In the genomic region with DNA sequence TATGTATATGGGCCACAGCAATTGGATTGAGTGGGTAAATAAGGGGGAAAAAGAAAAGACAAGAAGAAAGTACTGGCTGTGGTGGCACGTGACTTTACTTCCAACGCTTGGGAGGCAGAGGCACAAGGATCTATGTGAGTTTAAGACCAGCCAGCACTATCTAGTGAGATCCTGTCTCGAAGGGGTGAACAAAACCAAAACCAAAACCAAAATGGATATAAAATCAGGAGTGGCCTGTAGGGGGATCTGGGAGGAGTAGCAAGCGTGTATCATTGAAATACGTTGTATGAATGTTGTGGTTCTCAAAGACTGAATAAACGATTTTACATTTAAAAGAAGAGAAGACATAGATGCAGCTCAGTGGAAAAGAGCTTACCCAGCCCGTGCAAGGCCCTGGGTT, we compare ENCODE assay signal across 17 mouse cellular contexts. TPM values are rescaled to one million over a fixed set of nuclear protein-coding genes. Genes with fewer than 3 reads are reported as not detected.
DNase-seq lines count a peak whose midpoint lies in the region; ATAC-seq and TF ChIP-seq lines count a peak whose summit lies in the region.
"Had no signal": no experiment of that assay in that cellular context is flagged by ENCODE, and none has a peak within 500 bp of the region (broad histone marks: within the 10 kb centered on the region; RNA-seq: fewer than 3 reads in every experiment).

No protein-coding gene starts in this region.

- H3K27ac ChIP-seq in gastrocnemius, adult 2 months: peak overlapping the region; percentile 44
- H3K27ac ChIP-seq in lung, embryonic 14.5 days (ENCODE audit: low read depth): no peak overlapping the region
- no peak overlapping the region for H3K27ac ChIP-seq in hindbrain, embryonic 12.5 days
- H3K27ac ChIP-seq: embryonic facial prominence, embryonic 12.5 days; limb, embryonic 13.5 days had no signal

- ATAC-seq in lung, embryonic 14.5 days (ENCODE audit: insufficient read depth): no peak
- ATAC-seq in megakaryocyte-erythroid progenitor cell, adult 5-6 weeks (replicated peaks; ENCODE audit: low FRiP score, low TSS enrichment, poor library complexity, severe bottlenecking): peak; percentile 25
- no peak for ATAC-seq in hindbrain, embryonic 12.5 days (ENCODE audit: low FRiP score)

- peaks cover 4% of the 10 kb centered on the region; the same call in 1 of the 2 replicates for H3K4me1 ChIP-seq in lung, embryonic 14.5 days (ENCODE audit: insufficient read depth)
- H3K4me1 ChIP-seq in hindbrain, embryonic 12.5 days: peaks cover 13% of the 10 kb centered on the region; the same call in 1 of the 2 replicates

- H3K4me3 ChIP-seq in gastrocnemius, adult 2 months: peak overlapping the region; percentile 32
- no peak overlapping the region for H3K4me3 ChIP-seq in lung, embryonic 14.5 days (ENCODE audit: low read depth, low read length)
- H3K4me3 ChIP-seq in hindbrain, embryonic 12.5 days: no peak overlapping the region
- H3K4me3 ChIP-seq: embryonic facial prominence, embryonic 12.5 days; limb, embryonic 13.5 days; megakaryocyte, embryonic 14.5 days had no signal

- peak; percentile 32; the same call in 1 of the 2 replicates for TF ChIP-seq CTCF in gastrocnemius, adult 2 months (IDR thresholded peaks at IDR 0.05)
- TF ChIP-seq CTCF in lung, embryonic 14.5 days (IDR thresholded peaks at IDR 0.05; ENCODE audit: low read depth): 0 out of 2 replicates have a peak, but pooled peaks have one; percentile 1

- H3K9ac ChIP-seq in lung, embryonic 14.5 days: no peak overlapping the region
- H3K9ac ChIP-seq in hindbrain, embryonic 12.5 days: no peak overlapping the region
- H3K9ac ChIP-seq: embryonic facial prominence, embryonic 12.5 days; limb, embryonic 13.5 days had no signal

- no peak for DNase-seq in gastrocnemius, adult 2 months
- no peak for DNase-seq in gastrocnemius, postnatal 36 days
- DNase-seq in lung, embryonic 14.5 days: no peak
- no peak for DNase-seq in lung, postnatal 14 days
- DNase-seq in R1 (ENCODE audit: low read depth, low spot score): peak; percentile 23
- DNase-seq in urinary bladder, postnatal 36 days (ENCODE audit: low spot score in 2 of 2): no peak
- DNase-seq: adrenal gland, postnatal 14 days; cerebellum, postnatal 10 days; heart, adult 11 months; heart, postnatal 10 days; kidney, postnatal 36 days; right cerebral cortex, postnatal 14 days had no signal

- H3K4me2 ChIP-seq in lung, embryonic 14.5 days: no peak overlapping the region
- H3K4me2 ChIP-seq in hindbrain, embryonic 12.5 days (replicated peaks): no peak overlapping the region
- H3K4me2 ChIP-seq: embryonic facial prominence, embryonic 12.5 days; limb, embryonic 13.5 days had no signal

- 0 out of 2 replicates have a peak, but pooled peaks cover 4% of the 10 kb centered on the region for H3K36me3 ChIP-seq in lung, embryonic 14.5 days (ENCODE audit: insufficient read depth)
- H3K36me3 ChIP-seq in hindbrain, embryonic 12.5 days: 0 out of 2 replicates have a peak, but pooled peaks cover 3% of the 10 kb centered on the region

- H3K27me3 ChIP-seq in lung, embryonic 14.5 days (ENCODE audit: insufficient read depth, low read length): no peaks in the 10 kb centered on the region
- H3K27me3 ChIP-seq in hindbrain, embryonic 12.5 days: no peaks in the 10 kb centered on the region
- H3K27me3 ChIP-seq: embryonic facial prominence, embryonic 12.5 days; limb, embryonic 13.5 days; megakaryocyte, embryonic 14.5 days had no signal

- 75% methylated on average over 7 of the region's 7 CpGs for WGBS in lung, embryonic 14.5 days
- 82% methylated on average over 7 of the region's 7 CpGs for WGBS in hindbrain, embryonic 12.5 days

- no peaks in the 10 kb centered on the region for H3K9me3 ChIP-seq in lung, embryonic 14.5 days (ENCODE audit: low read depth, low read length)
- no peaks in the 10 kb centered on the region for H3K9me3 ChIP-seq in hindbrain, embryonic 12.5 days (replicated peaks)
- H3K9me3 ChIP-seq: embryonic facial prominence, embryonic 12.5 days; limb, embryonic 13.5 days; megakaryocyte, embryonic 14.5 days had no signal

- intact Hi-C loops in gastrocnemius, adult 2 months (cut with DNase I): no loop called here
- intact Hi-C loops in gastrocnemius, postnatal 36 days (cut with DNase I): no loop called here

RNA-seq across cellular contexts. Expression of gene Scarb1, which starts 34.5 kb away (rescaled TPM):
- total RNA-seq in gastrocnemius, adult 2 months (2021): 10 to 100 TPM; 11.8 to 16.9 TPM
- total RNA-seq in gastrocnemius, postnatal 36 days (2021): 10 to 100 TPM; 20.3 to 20.5 TPM
- 51.4 and 58.0 TPM in 2 replicates for polyA plus RNA-seq in lung, embryonic 14.5 days (2014; fragmentation: Nextera tagmentation; extraction: Ambion mirVana)
- 71.7 and 85.8 TPM in 2 replicates for total RNA-seq in megakaryocyte-erythroid progenitor cell, adult 5-6 weeks (2014; fragmentation: Nextera tagmentation)
- total RNA-seq in megakaryocyte-erythroid progenitor cell, adult 5-6 weeks (2017): 29.7 and 57.0 TPM in 2 replicates
- 28.6 and 29.7 TPM in 2 replicates for polyA plus RNA-seq in hindbrain, embryonic 12.5 days (2016; fragmentation: Nextera tagmentation; extraction: Ambion mirVana)
